ENCODE assay signal across 7 mouse cellular contexts in genomic region chr2:118862340-118862675, GRCm38 (mm10). TPM values are rescaled to one million over a fixed set of nuclear protein-coding genes. Genes with fewer than 3 reads are reported as not detected.
DNase-seq lines count a peak whose midpoint lies in the region; ATAC-seq and TF ChIP-seq lines count a peak whose summit lies in the region.

No protein-coding gene starts in this region.

- no peak for DNase-seq in lung, embryonic 14.5 days
- DNase-seq in lung, postnatal 36 days: no peak
- no peak for DNase-seq in limb, embryonic 10.5 days (ENCODE audit: low spot score)
- DNase-seq in kidney, postnatal 10 days: no peak
- no peak for DNase-seq in adrenal gland, adult (ENCODE audit: inconsistent age in 2 of 2, low spot score in 1 of 2)

- no peaks in the 10 kb centered on the region for H3K9me3 ChIP-seq in lung, embryonic 14.5 days (ENCODE audit: low read depth, low read length)
- no peaks in the 10 kb centered on the region for H3K9me3 ChIP-seq in limb, embryonic 10.5 days (replicated peaks)
- H3K9me3 ChIP-seq in neural tube, embryonic 15.5 days (replicated peaks): no peaks in the 10 kb centered on the region

- H3K4me2 ChIP-seq in lung, embryonic 14.5 days: peak overlapping the region; percentile 76
- H3K4me2 ChIP-seq in neural tube, embryonic 15.5 days: peak overlapping the region; percentile 80

- H3K27me3 ChIP-seq in lung, embryonic 14.5 days (ENCODE audit: insufficient read depth, low read length): no peaks in the 10 kb centered on the region
- no peaks in the 10 kb centered on the region for H3K27me3 ChIP-seq in limb, embryonic 10.5 days (ENCODE audit: low read depth, poor library complexity, severe bottlenecking)
- no peaks in the 10 kb centered on the region for H3K27me3 ChIP-seq in neural tube, embryonic 15.5 days (replicated peaks)

- H3K9ac ChIP-seq in lung, embryonic 14.5 days: peak overlapping the region; percentile 78
- H3K9ac ChIP-seq in neural tube, embryonic 15.5 days (replicated peaks): peak overlapping the region; percentile 66

- no peaks in the 10 kb centered on the region for H3K36me3 ChIP-seq in lung, embryonic 14.5 days (ENCODE audit: insufficient read depth)
- peaks cover 27% of the 10 kb centered on the region for H3K36me3 ChIP-seq in limb, embryonic 10.5 days
- H3K36me3 ChIP-seq in neural tube, embryonic 15.5 days: 0 out of 2 replicates have a peak, but pooled peaks cover 3% of the 10 kb centered on the region

- H3K27ac ChIP-seq in lung, embryonic 14.5 days (ENCODE audit: low read depth): peak overlapping the region; percentile 71; the same call in 1 of the 2 replicates
- H3K27ac ChIP-seq in embryonic fibroblast, embryonic 13.5 days (ENCODE audit: insufficient read depth, low read length): no peak overlapping the region
- peak overlapping the region; percentile 89 for H3K27ac ChIP-seq in limb, embryonic 10.5 days
- peak overlapping the region; percentile 85 for H3K27ac ChIP-seq in neural tube, embryonic 15.5 days (replicated peaks)

- TF ChIP-seq POLR2A in embryonic fibroblast, embryonic 13.5 days (IDR thresholded peaks at IDR 0.05; ENCODE audit: low read depth, low read length): no peak

- H3K4me3 ChIP-seq in lung, embryonic 14.5 days (ENCODE audit: low read depth, low read length): peak overlapping the region; percentile 70
- peak overlapping the region; percentile 63 for H3K4me3 ChIP-seq in embryonic fibroblast, embryonic 13.5 days (ENCODE audit: insufficient read depth, low read length)
- H3K4me3 ChIP-seq in limb, embryonic 10.5 days: peak overlapping the region; percentile 77
- peak overlapping the region; percentile 72 for H3K4me3 ChIP-seq in neural tube, embryonic 15.5 days (replicated peaks)

- no peak for TF ChIP-seq CTCF in lung, embryonic 14.5 days (IDR thresholded peaks at IDR 0.05; ENCODE audit: low read depth)
- no peak for TF ChIP-seq CTCF in embryonic fibroblast, embryonic 13.5 days (IDR thresholded peaks at IDR 0.05; ENCODE audit: borderline replicate concordance, insufficient read depth, low read length)

- peaks cover 3% of the 10 kb centered on the region; the same call in 1 of the 2 replicates for H3K4me1 ChIP-seq in lung, embryonic 14.5 days (ENCODE audit: insufficient read depth)
- no peaks in the 10 kb centered on the region for H3K4me1 ChIP-seq in embryonic fibroblast, embryonic 13.5 days (ENCODE audit: control insufficient read depth, insufficient read depth, low read length)
- H3K4me1 ChIP-seq in limb, embryonic 10.5 days: peaks cover 18% of the 10 kb centered on the region
- peaks cover 21% of the 10 kb centered on the region for H3K4me1 ChIP-seq in neural tube, embryonic 15.5 days

- 40% methylated on average over 2 of the region's 3 CpGs for WGBS in lung, embryonic 14.5 days
- WGBS in limb, embryonic 10.5 days: 68% methylated on average over 2 of the region's 3 CpGs
- WGBS in neural tube, embryonic 15.5 days: 61% methylated on average over 2 of the region's 3 CpGs

- no peak for ATAC-seq in lung, embryonic 14.5 days (ENCODE audit: insufficient read depth)
- ATAC-seq in neural tube, embryonic 15.5 days (ENCODE audit: low FRiP score): no peak

RNA-seq across cellular contexts. Expression of gene Ivd, which starts 0.6 kb away (rescaled TPM):
- 56.8 and 66.0 TPM in 2 replicates for polyA plus RNA-seq in lung, embryonic 14.5 days (2014; fragmentation: Nextera tagmentation; extraction: Ambion mirVana)
- polyA plus RNA-seq in embryonic fibroblast, embryonic 13.5 days (2011; ENCODE audit: insufficient read length, low read depth, missing spikeins): 41.4 and 42.2 TPM in 2 replicates
- 86.6 and 90.6 TPM in 2 replicates for polyA plus RNA-seq in limb, embryonic 10.5 days (2016; fragmentation: Nextera tagmentation; extraction: Ambion mirVana)
- 51.9 and 59.4 TPM in 2 replicates for polyA plus RNA-seq in neural tube, embryonic 15.5 days (2015; fragmentation: Nextera tagmentation; extraction: Ambion mirVana)

RNA-seq across cellular contexts. Expression of gene Bahd1, which starts 37.9 kb away (rescaled TPM):
- polyA plus RNA-seq in lung, embryonic 14.5 days (2014; fragmentation: Nextera tagmentation; extraction: Ambion mirVana): 0.83 and 0.92 TPM in 2 replicates
- polyA plus RNA-seq in embryonic fibroblast, embryonic 13.5 days (2011; ENCODE audit: insufficient read length, low read depth, missing spikeins): 12.9 and 15.3 TPM in 2 replicates
- 2.4 and 2.6 TPM in 2 replicates for polyA plus RNA-seq in limb, embryonic 10.5 days (2016; fragmentation: Nextera tagmentation; extraction: Ambion mirVana)
- 8.5 TPM in 2 replicates for polyA plus RNA-seq in neural tube, embryonic 15.5 days (2015; fragmentation: Nextera tagmentation; extraction: Ambion mirVana)

RNA-seq across cellular contexts. Expression of gene Knstrn, which starts 48.5 kb away (rescaled TPM):
- 142 and 145 TPM in 2 replicates for polyA plus RNA-seq in lung, embryonic 14.5 days (2014; fragmentation: Nextera tagmentation; extraction: Ambion mirVana)
- 38.4 and 59.0 TPM in 2 replicates for polyA plus RNA-seq in embryonic fibroblast, embryonic 13.5 days (2011; ENCODE audit: insufficient read length, low read depth, missing spikeins)
- 150 and 157 TPM in 2 replicates for polyA plus RNA-seq in limb, embryonic 10.5 days (2016; fragmentation: Nextera tagmentation; extraction: Ambion mirVana)
- 14.8 and 30.3 TPM in 2 replicates for polyA plus RNA-seq in neural tube, embryonic 15.5 days (2015; fragmentation: Nextera tagmentation; extraction: Ambion mirVana)
